Mouse (Mus musculus) adrenal gland, postnatal 25 days (tissue): Measurements from ENCODE around the gene Armcx5. TPM values are rescaled to one million over a fixed set of nuclear protein-coding genes. Genes with fewer than 3 reads are reported as not detected.
"Not testable (repeated sequence)": the region's sequence is repeated elsewhere in the genome, so short reads cannot be mapped to it uniquely, and the experiment has no call there.

Source experiments
- DNase-seq: peaks from one replicate; pipeline ENCODE4 v3.0.0; 2021; ENCODE audit warnings: mixed read lengths
- long read RNA-seq: library from polyadenylated mRNA; stranded (forward); transcript quantifications from one replicate; pipeline ENCODE4 v2.0.0, GENCODE M21; 2021
- total RNA-seq: library from RNA; stranded (reverse); gene quantifications from 2 replicates; pipeline ENCODE4 v1.2.3, GENCODE M21; 2021

The Armcx5 gene
- 22.1 and 38.6 TPM in 2 replicates for total RNA-seq
- long read RNA-seq, partial matches to known transcripts, result 1 of 7 reads
- long read RNA-seq, other reads (novel, unspliced or antisense), result 1 of 7 reads

GRCm38 (mm10) chrX:135742304-135743055 is at the start of gene Armcx5, which contains the start of gene Gprasp1:
TSS of gene Armcx5 (plus strand) at chrX:135742733.
TSS of gene Gprasp1 (plus strand) at chrX:135742733.
- DNase-seq, result peak; percentile 82

- no peak for DNase-seq
These were observed 48.9 kb upstream of the Armcx5 start, which contains the start of gene Tcp11x2 for GRCm38 (mm10) chrX:135693633-135694032. TSS of gene Tcp11x2 (minus strand) at chrX:135693790.

- DNase-seq, result no peak
These were observed 39.4 kb upstream of the Armcx5 start for GRCm38 (mm10) chrX:135703111-135703510.

- no peak for DNase-seq
These were observed 38.2 kb upstream of the Armcx5 start for GRCm38 (mm10) chrX:135704349-135704748.

GRCm38 (mm10) chrX:135712845-135713244 is 29.7 kb upstream of the Armcx5 start:
- no peak for DNase-seq

GRCm38 (mm10) chrX:135725161-135725560 is 17.4 kb upstream of the Armcx5 start, which contains the start of gene Tmsb15a:
TSS of gene Tmsb15a (minus strand) at chrX:135725261.
- no peak for DNase-seq

GRCm38 (mm10) chrX:135738730-135739520 is 3.6 kb upstream of the Armcx5 start:
- DNase-seq, result no peak

GRCm38 (mm10) chrX:135743056-135743355 is 473 bp downstream of the Armcx5 start:
- no peak for DNase-seq

GRCm38 (mm10) chrX:135745376-135745775 is 2.8 kb downstream of the Armcx5 start:
- DNase-seq, result not testable (repeated sequence)

- DNase-seq, result peak; percentile 59
These were observed 10.3 kb downstream of the Armcx5 start for GRCm38 (mm10) chrX:135752832-135753231.

- DNase-seq, result peak; percentile 7
These were observed 19.2 kb downstream of the Armcx5 start for GRCm38 (mm10) chrX:135761707-135762106.

- DNase-seq, result no peak
These were observed 25.6 kb downstream of the Armcx5 start for GRCm38 (mm10) chrX:135768043-135768548.

GRCm38 (mm10) chrX:135768565-135768964 is 26.0 kb downstream of the Armcx5 start:
- DNase-seq, result no peak

GRCm38 (mm10) chrX:135791536-135791935 is 49.0 kb downstream of the Armcx5 start:
- no peak for DNase-seq

- no peak for DNase-seq
These were observed 49.8 kb downstream of the Armcx5 start for GRCm38 (mm10) chrX:135792326-135792725.

GRCm38 (mm10) chrX:135795591-135796304 is 53.2 kb downstream of the Armcx5 start:
- peak; percentile 37 for DNase-seq

GRCm38 (mm10) chrX:135796305-135797211 is 54.0 kb downstream of the Armcx5 start:
- not testable (repeated sequence) for DNase-seq
